Mouse (Mus musculus) limb, embryonic 15.5 days (tissue): ENCODE measurements at regions not wholly inside any gene's neighbourhood (a gene's known extent, or its start where the extent isn't known, plus 50 kb on each side); places are given as distances from the start of the nearest gene placed in this dataset.
A peak's percentile ranks its signal among the peaks of the same experiment; 100 is the strongest.

Experiments used
- ATAC-seq: fragments of 200-750 bp; cut with Nextera tagmentation; 2 replicates; pipeline ENCODE4 v1.8.0; 2017; ENCODE audit warnings: low read depth, moderate TSS enrichment; ENCODE audit not compliant: insufficient number of reproducible peaks, low FRiP score, low TSS enrichment
- H3K27ac ChIP-seq: fragments of 300-500 bp; sonication (generic); 2 replicates; pipeline ENCODE4 v1.5.1; 2015; ENCODE audit warnings: moderate library complexity, mild to moderate bottlenecking, inconsistent platforms
- H3K27me3 ChIP-seq: fragments of 300-500 bp; sonication (generic); 2 replicates; pipeline ENCODE4 v1.6.1; 2015; ENCODE audit warnings: inconsistent platforms
- H3K36me3 ChIP-seq: fragments of 300-500 bp; sonication (generic); 2 replicates; pipeline ENCODE4 v1.6.1; 2015; ENCODE audit warnings: inconsistent platforms
- H3K4me1 ChIP-seq: fragments of 300-500 bp; sonication (generic); 2 replicates; pipeline ENCODE4 v1.6.1; 2015; ENCODE audit warnings: inconsistent platforms
- H3K4me2 ChIP-seq: fragments of 300-500 bp; sonication (generic); 2 replicates; pipeline ENCODE4 v1.6.1; 2015; ENCODE audit warnings: mild to moderate bottlenecking, inconsistent platforms
- H3K4me3 ChIP-seq: fragments of 300-500 bp; sonication (generic); 2 replicates; pipeline ENCODE4 v1.5.1; 2015; ENCODE audit warnings: mild to moderate bottlenecking, inconsistent platforms
- H3K9ac ChIP-seq: fragments of 300-500 bp; sonication (generic); 2 replicates; pipeline ENCODE4 v1.6.1; 2015; ENCODE audit warnings: inconsistent platforms
- H3K9me3 ChIP-seq: fragments of 300-500 bp; sonication (generic); 2 replicates; pipeline ENCODE4 v1.6.1; 2016; ENCODE audit warnings: inconsistent platforms
- WGBS: fragments of 180-500 bp; shearing (Covaris S2); methylation state at CpG from one replicate; pipeline ENCODE4 v1.1.7; 2015; 5-methylcytosine and 5-hydroxymethylcytosine counted together

DNA sequence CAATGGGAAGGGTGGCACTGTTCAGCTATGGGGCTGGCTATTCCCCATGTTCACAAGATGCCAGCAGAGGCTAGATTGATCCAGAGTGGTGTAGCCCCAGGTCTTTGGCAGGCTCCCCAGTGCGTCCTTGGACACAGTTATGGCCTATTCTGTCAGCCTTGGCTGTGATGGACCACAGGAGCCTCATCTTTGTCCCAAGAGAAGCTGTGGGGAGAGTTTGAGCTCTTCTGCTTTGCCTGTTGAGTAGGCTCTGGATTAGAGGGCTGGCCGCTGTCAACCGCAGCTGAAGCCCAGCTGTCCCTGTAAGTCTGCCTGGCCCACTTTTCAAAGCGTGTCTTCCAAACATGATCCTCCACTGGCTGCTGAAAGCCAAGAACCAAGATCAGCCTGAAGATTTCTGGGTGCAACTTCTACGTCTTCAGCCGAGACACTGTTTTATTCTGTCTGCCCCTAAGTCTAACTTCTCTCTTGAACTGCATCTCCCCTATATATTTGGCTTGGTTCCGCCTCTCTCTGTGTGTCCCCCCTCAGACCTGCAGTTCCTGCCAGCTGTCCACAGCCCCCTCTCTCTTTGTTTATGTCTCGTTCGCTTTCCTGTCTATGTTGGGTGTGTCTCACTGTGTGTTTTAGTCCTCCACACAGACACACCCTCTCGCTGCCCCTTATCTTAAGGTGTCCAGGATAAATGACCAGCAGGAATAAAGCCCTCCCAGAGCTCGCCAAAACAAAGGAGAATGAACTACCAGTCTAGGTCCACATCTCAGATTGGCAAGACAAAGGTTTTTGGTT is 56.7 kb upstream of the Dlg1 start:
- Histone ChIP-seq H3K9ac (no peak overlapping the region), H3K36me3 (no peaks in the 10 kb centered on the region), H3K27ac (peak overlapping the region; percentile 4; the same call in 1 of the 2 replicates), H3K27me3 (no peaks in the 10 kb centered on the region), H3K4me2 (no peak overlapping the region), H3K4me1 (peaks cover 25% of the 10 kb centered on the region), H3K9me3 (no peaks in the 10 kb centered on the region), H3K4me3 (no peak overlapping the region)
- ATAC-seq, result no peak
- WGBS, result 70% methylated on average over 11 of the region's 11 CpGs

DNA sequence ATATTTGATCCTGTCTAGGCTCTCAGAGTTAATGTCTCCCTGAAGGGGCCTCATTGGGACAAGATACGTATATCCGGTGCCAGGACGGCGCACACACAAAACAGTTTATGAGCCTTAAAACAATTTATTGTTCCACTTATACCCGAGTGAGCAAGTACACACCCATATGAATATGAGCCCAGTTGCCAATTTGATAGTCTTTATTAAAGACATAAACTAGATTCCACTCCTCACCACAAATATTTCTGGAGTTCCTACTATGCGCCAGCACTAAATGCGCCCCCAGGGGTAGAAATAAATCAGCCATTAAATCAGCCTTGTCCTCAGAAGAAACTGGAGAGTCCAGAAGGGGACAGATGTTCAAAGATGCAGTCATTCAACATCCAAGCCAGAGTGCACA is 54.3 kb upstream of the Dlg1 start:
- ATAC-seq, result peak; percentile 74
- Histone ChIP-seq H3K4me3 (no peak overlapping the region), H3K36me3 (no peaks in the 10 kb centered on the region), H3K9me3 (no peaks in the 10 kb centered on the region), H3K27ac (peak overlapping the region; percentile 62), H3K27me3 (no peaks in the 10 kb centered on the region), H3K9ac (no peak overlapping the region), H3K4me1 (peaks cover 25% of the 10 kb centered on the region), H3K4me2 (no peak overlapping the region)
- 26% methylated on average over 7 of the region's 7 CpGs for WGBS

DNA sequence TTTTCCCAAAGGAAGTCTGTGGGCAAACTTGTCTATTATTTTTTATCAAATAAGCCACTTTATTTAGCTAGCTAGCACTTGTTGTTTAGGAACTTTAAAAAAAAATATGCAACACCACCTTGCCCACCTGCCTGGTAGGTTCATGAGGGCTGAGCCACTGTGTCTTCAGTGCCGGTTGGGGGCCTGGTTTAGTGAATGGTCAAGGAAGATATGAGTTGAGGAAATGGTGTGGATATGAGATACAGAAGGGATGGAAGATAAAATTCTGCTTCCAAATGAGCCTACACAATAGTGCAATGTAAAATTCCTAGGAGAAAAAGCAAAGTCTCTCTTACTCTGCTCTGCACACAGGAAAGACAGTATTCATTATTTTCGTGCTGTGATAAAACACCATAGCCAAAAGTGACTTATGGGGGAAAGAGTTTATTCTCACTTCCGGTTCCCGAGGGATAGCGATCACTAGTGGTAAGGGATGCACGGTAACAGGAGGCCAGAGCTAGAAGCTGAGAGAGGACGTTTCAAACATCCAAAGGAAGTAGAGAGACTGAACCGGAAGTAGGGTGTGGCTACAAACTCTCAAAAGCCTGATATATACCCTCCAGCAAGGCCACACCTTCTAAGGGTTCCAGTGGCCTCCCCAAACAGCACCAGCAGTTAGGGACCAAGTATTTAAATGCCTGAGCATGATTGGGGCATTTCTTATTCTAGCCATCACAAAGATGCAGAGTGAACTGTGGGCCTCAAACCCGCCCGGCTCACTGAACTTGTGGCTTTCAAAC is 53.7 kb upstream of the Dlg1 start:
- Histone ChIP-seq H3K9me3 (no peaks in the 10 kb centered on the region), H3K4me3 (no peak overlapping the region), H3K4me2 (no peak overlapping the region), H3K4me1 (peaks cover 25% of the 10 kb centered on the region), H3K27ac (peak overlapping the region; percentile 62; the same call in 1 of the 2 replicates), H3K9ac (no peak overlapping the region), H3K27me3 (no peaks in the 10 kb centered on the region), H3K36me3 (no peaks in the 10 kb centered on the region)
- ATAC-seq, result no peak
- WGBS, result 73% methylated on average over 10 of the region's 10 CpGs
